Mouse (Mus musculus): Measurements from ENCODE around the gene Dram2. TPM values are rescaled to one million over a fixed set of nuclear protein-coding genes. Genes with fewer than 3 reads are reported as not detected.
"Not testable (repeated sequence)": the region's sequence is repeated elsewhere in the genome, so short reads cannot be mapped to it uniquely, and the experiment has no call there.

The Dram2 gene
- polyA plus RNA-seq, 1 experiment from 2014 or later, result 62.3 TPM

DNA sequence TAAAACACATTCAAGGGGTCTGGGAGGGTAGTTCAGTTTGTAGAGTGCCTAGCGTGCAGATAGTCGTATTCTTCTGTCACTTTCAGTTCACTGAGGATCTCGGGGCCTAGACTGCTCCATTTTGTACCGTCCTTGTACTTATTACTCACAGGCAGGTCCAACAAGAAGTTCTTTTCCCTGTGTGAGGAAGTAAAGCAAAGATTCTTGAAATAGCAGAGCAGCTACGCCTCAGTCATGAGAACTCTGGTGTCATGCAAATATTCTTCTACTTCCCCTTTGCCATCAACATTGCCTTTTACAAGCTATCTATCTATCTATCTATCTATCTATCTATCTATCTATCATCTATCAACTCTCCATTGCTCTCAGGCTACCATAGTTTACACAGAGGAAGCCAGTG is 5.8 kb downstream of the Dram2 start:
- H3K9ac ChIP-seq, result no peak overlapping the region
- peaks cover 2% of the 10 kb centered on the region; the same call in 1 of the 2 replicates for H3K4me1 ChIP-seq
- H3K36me3 ChIP-seq, result peaks cover 32% of the 10 kb centered on the region
- no peaks in the 10 kb centered on the region for H3K9me3 ChIP-seq
- ATAC-seq (ENCODE audit: insufficient number of reproducible peaks, low FRiP score, low TSS enrichment, low read depth), result no peak
- no peak overlapping the region for H3K4me2 ChIP-seq
- no peaks in the 10 kb centered on the region for H3K27me3 ChIP-seq
- WGBS, result 84% methylated on average over 5 of the region's 5 CpGs
- no peak overlapping the region for H3K4me3 ChIP-seq
- H3K27ac ChIP-seq, result no peak overlapping the region

DNA sequence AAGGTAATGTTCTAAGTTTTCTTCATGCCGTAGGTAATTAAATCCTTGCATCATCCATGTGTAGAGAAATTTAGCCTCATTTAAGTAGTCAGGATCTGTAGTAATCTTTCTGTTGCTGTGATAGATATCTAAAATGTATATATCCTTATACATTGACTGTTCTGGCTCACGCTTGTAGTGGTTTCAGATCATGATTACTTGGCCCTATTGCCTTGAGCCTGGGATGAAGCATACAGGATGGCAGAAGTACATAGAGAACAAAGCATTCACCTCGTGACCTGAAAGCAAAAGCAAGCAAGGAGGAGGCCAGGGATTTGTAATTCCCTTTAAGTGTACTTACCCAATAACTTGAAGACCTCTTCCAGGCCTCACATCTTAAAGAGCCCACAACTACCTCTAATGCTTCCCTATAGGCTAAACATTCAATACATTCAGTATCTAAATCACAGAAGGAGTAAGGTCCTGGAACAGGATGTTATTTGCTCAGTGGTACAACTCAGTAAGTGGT is 8.2 kb downstream of the Dram2 start:
- no peak for ATAC-seq (ENCODE audit: insufficient number of reproducible peaks, low FRiP score, low TSS enrichment, low read depth)
- Histone ChIP-seq H3K4me1 (no peaks in the 10 kb centered on the region), H3K27ac (no peak overlapping the region), H3K36me3 (peaks cover 33% of the 10 kb centered on the region), H3K9me3 (no peaks in the 10 kb centered on the region), H3K9ac (no peak overlapping the region), H3K4me2 (no peak overlapping the region), H3K27me3 (no peaks in the 10 kb centered on the region), H3K4me3 (no peak overlapping the region)
- 86% methylated on average over 3 of the region's 3 CpGs for WGBS

DNA sequence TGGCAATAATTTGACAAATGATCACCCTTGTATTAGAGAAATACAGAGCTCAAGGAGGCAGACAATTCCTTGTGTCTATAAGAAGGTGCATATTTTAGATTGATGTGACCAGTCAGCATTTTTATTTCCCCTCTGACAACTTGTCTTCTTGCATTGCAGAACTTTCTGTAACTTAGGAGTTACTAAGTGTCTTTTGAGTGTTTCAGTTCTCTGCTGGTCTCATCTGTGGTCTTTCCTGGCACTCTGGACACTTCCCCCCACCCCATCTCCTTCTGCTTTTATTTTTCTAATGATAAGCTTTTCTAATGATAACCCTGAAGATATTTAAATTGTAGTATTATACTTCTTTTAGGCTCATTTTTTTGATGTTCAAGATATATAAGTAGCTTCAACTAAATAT is 10.7 kb downstream of the Dram2 start:
- no peak overlapping the region for H3K4me2 ChIP-seq
- no peak for ATAC-seq (ENCODE audit: insufficient number of reproducible peaks, low FRiP score, low TSS enrichment, low read depth)
- no peaks in the 10 kb centered on the region for H3K4me1 ChIP-seq
- peaks cover 25% of the 10 kb centered on the region for H3K36me3 ChIP-seq
- H3K4me3 ChIP-seq, result no peak overlapping the region
- no peak overlapping the region for H3K27ac ChIP-seq
- no peak overlapping the region for H3K9ac ChIP-seq
- H3K9me3 ChIP-seq, result no peaks in the 10 kb centered on the region
- no peaks in the 10 kb centered on the region for H3K27me3 ChIP-seq

DNA sequence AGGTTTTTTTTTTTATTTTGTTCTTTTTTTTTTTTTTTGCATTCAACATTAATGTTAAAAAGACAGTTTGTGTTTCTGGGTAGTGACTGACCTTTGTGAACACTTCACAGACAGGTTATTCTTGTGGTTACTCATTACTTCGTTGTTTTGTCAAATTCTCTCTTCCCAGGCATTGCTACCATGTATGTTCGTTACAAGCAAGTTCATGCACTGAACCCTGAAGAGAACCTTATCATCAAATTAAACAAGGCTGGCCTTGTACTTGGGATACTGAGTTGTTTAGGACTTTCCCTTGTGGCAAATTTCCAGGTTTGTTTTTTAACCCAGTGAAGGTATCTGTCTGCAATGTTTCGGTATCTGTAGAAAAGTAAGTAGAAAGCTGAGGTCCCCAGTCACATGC is 18.3 kb downstream of the Dram2 start:
- no peak overlapping the region for H3K4me2 ChIP-seq
- no peak overlapping the region for H3K4me3 ChIP-seq
- H3K4me1 ChIP-seq, result no peaks in the 10 kb centered on the region
- H3K27me3 ChIP-seq, result no peaks in the 10 kb centered on the region
- no peak overlapping the region for H3K9ac ChIP-seq
- 88% methylated on average over 3 of the region's 3 CpGs for WGBS
- H3K9me3 ChIP-seq, result no peaks in the 10 kb centered on the region
- ATAC-seq (ENCODE audit: insufficient number of reproducible peaks, low FRiP score, low TSS enrichment, low read depth), result no peak
- no peak overlapping the region for H3K27ac ChIP-seq
- H3K36me3 ChIP-seq, result 0 out of 2 replicates have a peak, but pooled peaks cover 3% of the 10 kb centered on the region

DNA sequence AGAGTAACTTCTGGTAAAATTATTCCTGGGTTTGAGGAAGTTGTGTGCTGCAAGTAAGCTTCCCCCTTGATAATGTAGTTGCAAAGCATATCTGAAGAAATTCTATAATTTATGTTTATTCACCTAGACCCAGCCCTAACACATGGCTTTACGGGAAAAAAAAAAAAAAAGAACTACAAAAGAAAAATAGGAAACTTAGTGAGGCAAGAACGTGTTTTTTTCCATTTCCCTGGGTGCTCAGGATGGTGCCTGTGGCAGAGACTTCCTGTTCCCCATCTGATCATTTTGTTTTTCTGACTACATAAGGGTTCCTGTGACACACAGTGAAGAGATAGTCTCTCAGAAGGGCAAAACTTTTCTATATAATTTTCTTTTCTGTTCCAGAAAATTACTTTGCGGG is 25.6 kb downstream of the Dram2 start:
- H3K27ac ChIP-seq, result no peak overlapping the region
- H3K4me3 ChIP-seq, result no peak overlapping the region
- no peaks in the 10 kb centered on the region for H3K9me3 ChIP-seq
- H3K4me2 ChIP-seq, result no peak overlapping the region
- no peak for ATAC-seq (ENCODE audit: insufficient number of reproducible peaks, low FRiP score, low TSS enrichment, low read depth)
- no peak overlapping the region for H3K9ac ChIP-seq
- H3K36me3 ChIP-seq, result no peaks in the 10 kb centered on the region
- no peaks in the 10 kb centered on the region for H3K27me3 ChIP-seq
- WGBS, result 86% methylated on average over 3 of the region's 3 CpGs
- H3K4me1 ChIP-seq, result no peaks in the 10 kb centered on the region

DNA sequence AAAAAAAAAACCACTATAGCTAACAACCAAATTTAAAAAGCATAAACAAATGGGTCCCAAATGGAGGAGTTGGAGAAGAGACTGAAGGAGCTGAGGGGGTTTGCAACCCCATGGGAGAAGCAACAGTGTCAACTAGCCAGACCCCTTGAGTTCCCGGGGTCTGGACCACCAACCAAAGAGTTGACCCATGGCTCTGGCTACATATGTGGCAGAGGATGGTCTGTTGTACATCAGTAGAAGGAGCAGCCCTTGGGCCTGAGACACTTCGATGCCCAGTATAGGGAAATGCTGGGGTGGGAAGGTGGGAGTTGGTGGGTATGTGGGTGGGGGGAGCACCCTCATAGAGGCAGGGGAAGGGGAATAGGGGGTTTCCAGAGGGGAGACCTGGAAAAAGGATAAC is 31.7 kb downstream of the Dram2 start:
- H3K4me3 ChIP-seq, result no peak overlapping the region
- H3K27ac ChIP-seq, result no peak overlapping the region
- H3K27me3 ChIP-seq, result no peaks in the 10 kb centered on the region
- no peaks in the 10 kb centered on the region for H3K36me3 ChIP-seq
- no peaks in the 10 kb centered on the region for H3K9me3 ChIP-seq
- H3K4me1 ChIP-seq, result no peaks in the 10 kb centered on the region
- WGBS, result 95% methylated on average over 2 of the region's 2 CpGs
- ATAC-seq (ENCODE audit: insufficient number of reproducible peaks, low FRiP score, low TSS enrichment, low read depth), result no peak
- H3K4me2 ChIP-seq, result no peak overlapping the region
- H3K9ac ChIP-seq, result no peak overlapping the region

DNA sequence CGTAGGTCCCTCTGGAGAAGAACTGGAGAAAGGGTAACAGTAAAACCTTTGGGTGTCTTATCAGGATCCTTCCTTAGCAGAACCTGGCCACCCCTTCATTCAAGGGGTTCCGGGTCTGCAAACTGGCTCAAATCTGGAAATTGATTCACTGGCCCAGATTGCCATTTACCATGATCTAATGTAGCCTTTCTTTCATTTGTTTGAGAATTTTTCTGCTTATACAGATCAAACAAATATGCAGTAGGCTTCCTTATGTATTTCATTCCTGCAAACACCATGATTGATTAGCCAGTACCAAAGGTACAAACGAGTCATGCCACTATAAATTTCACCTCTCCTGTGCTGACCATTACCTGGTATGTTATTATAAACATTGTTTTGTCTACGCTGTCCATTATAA is 46.0 kb downstream of the Dram2 start:
- not testable (repeated sequence) for H3K4me2 ChIP-seq; H3K4me1 ChIP-seq; H3K9ac ChIP-seq; ATAC-seq (ENCODE audit: insufficient number of reproducible peaks, low FRiP score, low TSS enrichment, low read depth); H3K27ac ChIP-seq; H3K36me3 ChIP-seq; H3K4me3 ChIP-seq; H3K9me3 ChIP-seq; H3K27me3 ChIP-seq
- WGBS, result 74% methylated on average over 4 of the region's 4 CpGs

DNA sequence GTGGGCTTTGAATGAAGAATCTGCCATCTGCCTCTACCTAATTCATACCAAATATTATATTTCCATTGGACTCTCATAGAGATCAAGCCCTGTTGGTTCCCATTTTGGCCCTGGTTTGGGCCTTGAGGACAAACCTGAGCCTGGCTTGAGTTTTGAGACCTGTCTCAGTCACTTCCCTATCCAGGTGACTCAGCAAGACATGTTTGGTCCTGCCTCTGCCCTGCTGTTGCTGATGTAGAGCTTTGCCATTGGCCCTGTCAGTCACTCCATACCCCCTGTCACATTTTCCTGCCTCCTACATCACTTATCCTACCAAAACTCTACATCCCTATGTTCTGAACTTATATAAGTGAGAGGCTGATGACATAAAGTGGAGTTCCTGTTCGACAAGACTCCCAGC is 70.5 kb downstream of the Dram2 start:
- H3K4me1 ChIP-seq, result no peaks in the 10 kb centered on the region
- no peak overlapping the region for H3K27ac ChIP-seq
- no peaks in the 10 kb centered on the region for H3K36me3 ChIP-seq
- no peak overlapping the region for H3K4me2 ChIP-seq
- no peak for ATAC-seq (ENCODE audit: insufficient number of reproducible peaks, low FRiP score, low TSS enrichment, low read depth)
- WGBS, result 95% methylated on average over 1 of the region's 1 CpGs
- no peaks in the 10 kb centered on the region for H3K27me3 ChIP-seq
- no peak overlapping the region for H3K9ac ChIP-seq
- no peaks in the 10 kb centered on the region for H3K9me3 ChIP-seq
- no peak overlapping the region for H3K4me3 ChIP-seq

Other genes starting within 250 kb of the Dram2 start
- not detected in 2 replicates for gene Chil6, start 141.6 kb upstream of the Dram2 start, polyA plus RNA-seq (2015; fragmentation: Nextera tagmentation; extraction: Ambion mirVana)
- gene Dennd2d, start 65.4 kb upstream of the Dram2 start, polyA plus RNA-seq (2015; fragmentation: Nextera tagmentation; extraction: Ambion mirVana), result 5.8 and 6.4 TPM in 2 replicates
- gene Cept1, start within 50 bp of the Dram2 start, polyA plus RNA-seq (2015; fragmentation: Nextera tagmentation; extraction: Ambion mirVana), result 75.5 and 77.7 TPM in 2 replicates
- gene Lrif1, start 137.2 kb downstream of the Dram2 start, polyA plus RNA-seq (2015; fragmentation: Nextera tagmentation; extraction: Ambion mirVana), result 13.1 and 13.3 TPM in 2 replicates
- gene Cd53, start 242.4 kb downstream of the Dram2 start, polyA plus RNA-seq (2015; fragmentation: Nextera tagmentation; extraction: Ambion mirVana), result 14.7 and 15.9 TPM in 2 replicates

All from limb, embryonic 15.5 days (tissue).